Mouse (Mus musculus) lung, adult 2 months (tissue): ENCODE results near the gene Acrbp.
"Not testable (repeated sequence)": the region's sequence is repeated elsewhere in the genome, so short reads cannot be mapped to it uniquely, and the experiment has no call there.

ENCODE experiments used
- CTCF ChIP-seq: fragments of 200-500 bp; IDR thresholded peaks from 2 replicates; pipeline ENCODE4 v1.5.1; 2011; ENCODE audit warnings: mild to moderate bottlenecking, low read length, control low read depth; ENCODE audit not compliant: insufficient read depth
- POLR2A ChIP-seq: fragments of 200-500 bp; IDR thresholded peaks from 2 replicates; pipeline ENCODE4 v1.6.1; 2011; ENCODE audit warnings: low read depth, mild to moderate bottlenecking, control low read depth, low read length, borderline replicate concordance; ENCODE audit errors: extremely low read depth

DNA sequence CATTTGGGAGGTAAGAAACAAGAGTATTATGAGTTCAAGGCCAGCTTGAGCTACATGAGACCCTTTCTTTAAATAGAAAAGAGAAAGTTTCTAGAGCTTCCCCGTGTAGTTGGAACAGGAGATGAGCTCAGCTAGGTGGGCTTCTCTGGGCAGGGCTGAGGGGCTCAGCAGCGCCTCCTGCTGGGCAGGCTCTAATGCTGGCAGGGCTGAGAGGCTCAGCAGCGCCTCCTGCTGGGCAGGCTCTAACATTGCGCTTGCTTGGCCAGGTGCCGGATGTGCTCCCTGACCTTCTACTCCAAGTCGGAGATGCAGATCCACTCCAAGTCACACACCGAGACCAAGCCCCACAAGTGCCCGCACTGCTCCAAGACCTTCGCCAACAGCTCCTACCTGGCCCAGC, 19.0 kb upstream of the Acrbp start:
- peak; percentile 91 for TF ChIP-seq CTCF
- TF ChIP-seq POLR2A, result not testable (repeated sequence)
